Mouse (Mus musculus) neutrophil, adult 83 days (primary cell): ENCODE data around the gene Phactr3. TPM values are rescaled to one million over a fixed set of nuclear protein-coding genes. Genes with fewer than 3 reads are reported as not detected.

Experiments
- total RNA-seq, 2 experiments: library from RNA; stranded (reverse); gene quantifications; one replicate each; pipeline ENCODE4 v1.2.4; 2023

Gene Phactr3
- total RNA-seq, result not detected

GRCm38 (mm10) chr2:178118801-178119560 lies at the start of gene Phactr3:
TSS of gene Phactr3 (plus strand) at chr2:178118975.

GRCm38 (mm10) chr2:178078166-178078717 lies 40.5 kb upstream of the Phactr3 start, which contains the start of gene Zfp931:
TSS of gene Zfp931 (minus strand) at chr2:178078476.

Other genes starting within 250 kb of the Phactr3 start
- gene Gm14327, start 221.9 kb upstream of the Phactr3 start, total RNA-seq, result under 1 TPM; 0.24 to 0.64 TPM
- gene Zfp972, start 193.4 kb upstream of the Phactr3 start, total RNA-seq, result not detected
- gene Gm14326, start 161.7 kb upstream of the Phactr3 start, total RNA-seq, result 1 to 10 TPM; 5.2 to 6.7 TPM
- 10 to 100 TPM; 21.0 to 26.4 TPM for gene Zfp971, start 95.7 kb upstream of the Phactr3 start, total RNA-seq
- 1 to 10 TPM; 2.6 to 3.4 TPM for gene Zfp931, start 40.5 kb upstream of the Phactr3 start, total RNA-seq